Mouse (Mus musculus): ENCODE measurements around the gene Car2.

The Car2 gene

GRCm38 (mm10) chr3:14945627-14946026, 59.6 kb downstream of the Car2 start:
- no peak for DNase-seq (ENCODE audit: low spot score)

DNA sequence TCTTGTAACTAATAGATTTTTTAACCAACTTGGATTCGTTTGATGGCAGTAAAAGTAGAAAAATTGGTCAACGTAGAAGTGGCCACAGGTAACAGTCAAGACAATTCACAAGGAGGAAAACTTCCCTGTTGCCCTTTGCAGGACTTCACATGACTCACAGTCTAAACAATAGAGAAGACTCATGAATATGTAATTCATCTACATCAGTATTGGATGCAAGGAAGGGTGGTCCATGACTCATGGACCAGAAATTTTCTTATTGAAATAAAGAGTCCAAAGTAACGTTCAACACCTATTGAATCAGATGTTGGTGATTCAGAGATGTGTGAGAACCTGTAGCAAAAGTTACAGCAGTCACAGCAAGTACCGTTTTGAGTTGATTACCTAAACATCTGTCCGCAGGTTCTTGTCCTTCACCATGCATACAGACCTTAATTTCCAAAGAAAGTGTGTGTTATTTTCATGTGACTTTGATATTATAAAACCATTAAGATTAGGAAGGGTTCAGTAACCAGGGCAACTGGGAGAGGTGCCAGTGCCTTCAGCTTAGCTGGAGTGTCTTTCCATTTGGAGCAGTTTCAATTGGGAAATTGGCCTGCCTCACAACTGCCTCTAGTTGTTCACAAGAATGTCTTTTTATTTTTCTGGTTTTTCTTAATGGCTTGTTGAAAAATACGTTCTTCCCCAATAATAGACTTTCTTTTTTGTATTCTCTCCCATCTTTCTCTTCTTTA, 62.2 kb downstream of the Car2 start:
- peak; percentile 38 for DNase-seq (ENCODE audit: low spot score)

- DNase-seq (ENCODE audit: low spot score) = no peak
Measured at GRCm38 (mm10) chr3:14950031-14950430, 64.0 kb downstream of the Car2 start.
